Mouse (Mus musculus): ENCODE results near the gene Rab14. TPM values are rescaled to one million over a fixed set of nuclear protein-coding genes. Genes with fewer than 3 reads are reported as not detected.

The Rab14 gene
- polyA plus RNA-seq, 1 experiment, result 84.2 TPM

- Histone ChIP-seq H3K27ac (ENCODE audit: control insufficient read depth, insufficient read depth, low read length) (no peak overlapping the region), H3K4me1 (replicated peaks; ENCODE audit: control insufficient read depth, insufficient read depth, low read length) (no peaks in the 10 kb centered on the region), H3K4me3 (ENCODE audit: control insufficient read depth, insufficient read depth, low read length) (no peak overlapping the region), H3K36me3 (ENCODE audit: control insufficient read depth, insufficient read depth, low read length) (peaks cover 91% of the 10 kb centered on the region), H3K27me3 (ENCODE audit: control insufficient read depth, insufficient read depth, low read length) (no peaks in the 10 kb centered on the region)
- TF ChIP-seq POLR2A (IDR thresholded peaks at IDR 0.05; ENCODE audit: control insufficient read depth, extremely low read depth, insufficient read depth, low read length, poor library complexity) (no peak), CTCF (IDR thresholded peaks at IDR 0.05; ENCODE audit: borderline replicate concordance, control insufficient read depth, extremely low read depth, insufficient read depth, low read length, poor library complexity) (no peak)
- 94% methylated on average over 6 of the region's 6 CpGs for WGBS
- DNase-seq, result no peak
Measured at GRCm38 (mm10) chr2:35153179-35153578, 47.7 kb downstream of the Rab14 start.

GRCm38 (mm10) chr2:35151303-35151882, 49.5 kb downstream of the Rab14 start:
- WGBS, result 98% methylated on average over 13 of the region's 13 CpGs
- no peak for TF ChIP-seq CTCF (IDR thresholded peaks at IDR 0.05; ENCODE audit: borderline replicate concordance, control insufficient read depth, extremely low read depth, insufficient read depth, low read length, poor library complexity)
- TF ChIP-seq POLR2A (IDR thresholded peaks at IDR 0.05; ENCODE audit: control insufficient read depth, extremely low read depth, insufficient read depth, low read length, poor library complexity), result no peak
- no peaks in the 10 kb centered on the region for H3K27me3 ChIP-seq (ENCODE audit: control insufficient read depth, insufficient read depth, low read length)
- no peak for DNase-seq
- H3K4me3 ChIP-seq (ENCODE audit: control insufficient read depth, insufficient read depth, low read length), result no peak overlapping the region
- peaks cover 91% of the 10 kb centered on the region for H3K36me3 ChIP-seq (ENCODE audit: control insufficient read depth, insufficient read depth, low read length)
- H3K4me1 ChIP-seq (replicated peaks; ENCODE audit: control insufficient read depth, insufficient read depth, low read length), result no peaks in the 10 kb centered on the region
- H3K27ac ChIP-seq (ENCODE audit: control insufficient read depth, insufficient read depth, low read length), result no peak overlapping the region

DNA sequence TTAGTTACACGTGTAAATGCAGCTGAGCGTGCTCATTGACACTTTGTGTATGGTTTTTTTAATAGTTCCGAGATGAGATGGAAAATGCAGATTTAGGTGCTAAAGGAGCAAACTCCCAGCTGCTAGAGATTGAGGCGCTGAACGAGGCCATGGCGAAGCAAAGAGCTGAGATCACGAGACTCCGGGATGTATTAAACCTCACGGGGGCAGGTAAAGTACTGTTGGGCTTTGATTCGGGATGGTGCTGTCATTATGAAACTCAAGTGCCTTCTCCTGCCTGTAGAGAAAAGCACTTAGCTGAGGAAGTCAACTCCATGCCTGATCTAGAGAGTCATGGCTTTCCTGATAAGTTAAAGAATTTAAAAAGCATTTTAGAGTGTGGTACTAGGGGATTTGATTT, 52.1 kb downstream of the Rab14 start:
- peaks cover 90% of the 10 kb centered on the region for H3K36me3 ChIP-seq (ENCODE audit: control insufficient read depth, insufficient read depth, low read length)
- 94% methylated on average over 10 of the region's 10 CpGs for WGBS
- TF ChIP-seq CTCF (IDR thresholded peaks at IDR 0.05; ENCODE audit: borderline replicate concordance, control insufficient read depth, extremely low read depth, insufficient read depth, low read length, poor library complexity) (no peak), POLR2A (IDR thresholded peaks at IDR 0.05; ENCODE audit: control insufficient read depth, extremely low read depth, insufficient read depth, low read length, poor library complexity) (no peak)
- no peak overlapping the region for H3K27ac ChIP-seq (ENCODE audit: control insufficient read depth, insufficient read depth, low read length)
- no peak for DNase-seq
- no peak overlapping the region for H3K4me3 ChIP-seq (ENCODE audit: control insufficient read depth, insufficient read depth, low read length)
- H3K4me1 ChIP-seq (replicated peaks; ENCODE audit: control insufficient read depth, insufficient read depth, low read length), result no peaks in the 10 kb centered on the region
- H3K27me3 ChIP-seq (ENCODE audit: control insufficient read depth, insufficient read depth, low read length), result no peaks in the 10 kb centered on the region

- H3K36me3 ChIP-seq (ENCODE audit: control insufficient read depth, insufficient read depth, low read length), result peaks cover 93% of the 10 kb centered on the region
Measured at GRCm38 (mm10) chr2:35141673-35142072, 59.2 kb downstream of the Rab14 start.

GRCm38 (mm10) chr2:35138576-35138975, 62.3 kb downstream of the Rab14 start:
- Histone ChIP-seq H3K27ac (ENCODE audit: control insufficient read depth, insufficient read depth, low read length) (no peak overlapping the region), H3K4me1 (replicated peaks; ENCODE audit: control insufficient read depth, insufficient read depth, low read length) (no peaks in the 10 kb centered on the region), H3K27me3 (ENCODE audit: control insufficient read depth, insufficient read depth, low read length) (no peaks in the 10 kb centered on the region), H3K4me3 (ENCODE audit: control insufficient read depth, insufficient read depth, low read length) (no peak overlapping the region), H3K36me3 (ENCODE audit: control insufficient read depth, insufficient read depth, low read length) (peaks cover 79% of the 10 kb centered on the region)
- TF ChIP-seq POLR2A (IDR thresholded peaks at IDR 0.05; ENCODE audit: control insufficient read depth, extremely low read depth, insufficient read depth, low read length, poor library complexity), result no peak
- no peak for TF ChIP-seq CTCF (IDR thresholded peaks at IDR 0.05; ENCODE audit: borderline replicate concordance, control insufficient read depth, extremely low read depth, insufficient read depth, low read length, poor library complexity)
- DNase-seq, result no peak
- WGBS, result 88% methylated on average over 1 of the region's 1 CpGs

More at GRCm38 (mm10) chr2:35141673-35142072, 59.2 kb downstream of the Rab14 start:
- DNase-seq, result no peak
- Histone ChIP-seq H3K4me1 (replicated peaks; ENCODE audit: control insufficient read depth, insufficient read depth, low read length) (no peaks in the 10 kb centered on the region), H3K27me3 (ENCODE audit: control insufficient read depth, insufficient read depth, low read length) (no peaks in the 10 kb centered on the region), H3K27ac (ENCODE audit: control insufficient read depth, insufficient read depth, low read length) (no peak overlapping the region), H3K4me3 (ENCODE audit: control insufficient read depth, insufficient read depth, low read length) (no peak overlapping the region)
- 95% methylated on average over 3 of the region's 3 CpGs for WGBS
- TF ChIP-seq POLR2A (IDR thresholded peaks at IDR 0.05; ENCODE audit: control insufficient read depth, extremely low read depth, insufficient read depth, low read length, poor library complexity) (no peak), CTCF (IDR thresholded peaks at IDR 0.05; ENCODE audit: borderline replicate concordance, control insufficient read depth, extremely low read depth, insufficient read depth, low read length, poor library complexity) (no peak)

DNA sequence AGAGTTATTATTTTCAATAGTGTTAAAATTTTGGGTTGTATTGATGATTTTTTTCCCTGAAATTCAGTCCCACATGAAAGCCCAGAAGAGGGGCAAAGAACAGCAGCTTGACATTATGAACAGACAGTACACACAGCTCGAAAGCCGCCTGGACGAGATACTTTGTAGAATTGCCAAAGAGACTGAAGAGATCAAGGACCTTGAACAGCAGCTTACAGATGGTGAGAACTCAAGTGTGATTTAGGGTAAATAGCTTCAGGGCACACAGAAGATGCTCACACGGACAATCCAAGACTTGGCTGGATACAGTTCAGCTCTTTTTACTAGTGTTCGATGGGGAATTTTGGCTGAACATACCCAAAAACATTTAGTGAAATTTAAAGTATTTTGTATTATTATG, 67.0 kb downstream of the Rab14 start:
- peaks cover 44% of the 10 kb centered on the region for H3K36me3 ChIP-seq (ENCODE audit: control insufficient read depth, insufficient read depth, low read length)

More for the DNA sequence above, 67.0 kb downstream of the Rab14 start:
- DNase-seq, result no peak
- Histone ChIP-seq H3K27ac (ENCODE audit: control insufficient read depth, insufficient read depth, low read length) (no peak overlapping the region), H3K4me3 (ENCODE audit: control insufficient read depth, insufficient read depth, low read length) (no peak overlapping the region), H3K4me1 (replicated peaks; ENCODE audit: control insufficient read depth, insufficient read depth, low read length) (peaks cover 2% of the 10 kb centered on the region; the same call in 1 of the 2 replicates), H3K27me3 (ENCODE audit: control insufficient read depth, insufficient read depth, low read length) (no peaks in the 10 kb centered on the region)
- no peak for TF ChIP-seq POLR2A (IDR thresholded peaks at IDR 0.05; ENCODE audit: control insufficient read depth, extremely low read depth, insufficient read depth, low read length, poor library complexity)
- no peak for TF ChIP-seq CTCF (IDR thresholded peaks at IDR 0.05; ENCODE audit: borderline replicate concordance, control insufficient read depth, extremely low read depth, insufficient read depth, low read length, poor library complexity)
- 93% methylated on average over 5 of the region's 5 CpGs for WGBS

Measured in thymus, adult 2 months (tissue).